Mouse (Mus musculus): ENCODE measurements around the gene Tmem14c. TPM values are rescaled to one million over a fixed set of nuclear protein-coding genes. Genes with fewer than 3 reads are reported as not detected.
A peak's percentile ranks its signal among the peaks of the same experiment; 100 is the strongest.

Gene Tmem14c
- polyA plus RNA-seq, 1 experiment from 2014 or later: 224 TPM

DNA sequence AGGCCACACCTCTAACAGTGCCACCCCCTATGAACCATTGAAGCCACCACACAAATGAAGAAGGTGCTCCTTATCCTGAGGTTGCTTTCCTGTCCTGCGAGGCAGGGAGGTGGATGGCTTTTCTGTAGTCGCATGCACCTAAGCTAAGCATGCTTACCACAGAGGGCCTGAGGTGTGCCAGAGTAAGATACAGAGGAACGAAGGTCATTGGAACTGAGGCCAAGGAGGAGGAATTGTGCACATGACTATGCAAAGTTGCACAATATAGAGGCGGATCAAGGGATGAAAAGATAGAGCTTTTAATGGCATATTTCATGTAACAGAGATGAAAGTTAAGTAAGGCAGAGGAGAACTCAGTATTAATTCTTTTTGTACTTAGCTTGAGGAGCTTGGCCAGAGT is 9.8 kb upstream of the Tmem14c start:
- no peak for ATAC-seq (ENCODE audit: low FRiP score, low TSS enrichment)
- no peak overlapping the region for H3K27ac ChIP-seq (ENCODE audit: low read length)
- H3K9me3 ChIP-seq (ENCODE audit: low read length): no peaks in the 10 kb centered on the region
- H3K4me2 ChIP-seq (replicated peaks; ENCODE audit: low read depth, low read length): no peak overlapping the region
- WGBS: 93% methylated on average over 4 of the region's 4 CpGs
- no peak overlapping the region for H3K9ac ChIP-seq (replicated peaks; ENCODE audit: low read length)
- no peaks in the 10 kb centered on the region for H3K27me3 ChIP-seq (ENCODE audit: insufficient read depth, low read length)
- no peak overlapping the region for H3K4me3 ChIP-seq (ENCODE audit: low read length)
- peaks cover 7% of the 10 kb centered on the region; the same call in 1 of the 2 replicates for H3K4me1 ChIP-seq (ENCODE audit: insufficient read depth, low read length)
- peaks cover 50% of the 10 kb centered on the region for H3K36me3 ChIP-seq (ENCODE audit: insufficient read depth, low read length)

DNA sequence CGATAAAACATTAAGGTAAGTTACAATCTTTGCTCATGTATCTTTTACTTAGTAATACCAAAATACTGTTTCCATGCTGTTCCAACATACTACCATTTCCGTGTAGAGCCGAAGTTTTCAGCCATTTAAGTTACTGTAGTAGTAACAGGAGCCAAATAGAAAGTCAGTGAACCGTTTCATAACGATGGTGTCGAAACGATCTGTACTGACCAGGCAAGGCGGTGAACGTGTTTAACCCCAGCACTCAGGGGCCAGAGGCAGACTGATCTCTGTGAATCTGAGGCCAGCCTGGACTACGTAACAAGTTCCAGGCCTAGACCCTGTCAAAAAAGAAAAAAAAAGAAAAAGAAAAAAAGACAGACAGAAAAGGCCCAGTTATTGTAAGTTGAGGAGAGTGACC is 7.8 kb upstream of the Tmem14c start:
- H3K36me3 ChIP-seq (ENCODE audit: insufficient read depth, low read length): peaks cover 69% of the 10 kb centered on the region
- H3K27me3 ChIP-seq (ENCODE audit: insufficient read depth, low read length): no peaks in the 10 kb centered on the region
- no peaks in the 10 kb centered on the region for H3K9me3 ChIP-seq (ENCODE audit: low read length)
- H3K4me1 ChIP-seq (ENCODE audit: insufficient read depth, low read length): no peaks in the 10 kb centered on the region
- WGBS: 79% methylated on average over 10 of the region's 10 CpGs
- no peak for ATAC-seq (ENCODE audit: low FRiP score, low TSS enrichment)
- no peak overlapping the region for H3K4me3 ChIP-seq (ENCODE audit: low read length)
- no peak overlapping the region for H3K4me2 ChIP-seq (replicated peaks; ENCODE audit: low read depth, low read length)
- H3K27ac ChIP-seq (ENCODE audit: low read length): no peak overlapping the region
- no peak overlapping the region for H3K9ac ChIP-seq (replicated peaks; ENCODE audit: low read length)

DNA sequence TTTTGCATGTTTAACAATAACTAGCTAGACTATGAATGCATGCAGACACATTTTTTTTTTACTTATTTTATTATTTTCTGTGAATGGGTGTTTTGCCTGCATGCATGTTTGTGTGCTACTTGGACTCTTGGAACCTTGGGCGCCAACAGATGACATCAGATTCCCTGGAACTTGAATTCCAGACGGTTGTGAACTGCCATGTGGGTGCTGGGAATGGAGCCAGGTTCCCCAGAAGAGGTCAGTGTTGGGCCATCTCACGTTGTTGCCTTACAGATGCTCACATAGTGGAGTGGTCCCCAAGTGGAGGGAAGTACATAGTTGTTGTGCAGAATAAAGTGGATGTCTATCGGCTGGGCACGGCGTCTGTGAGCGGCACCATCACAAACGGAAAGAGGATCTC is 7.1 kb upstream of the Tmem14c start:
- H3K27me3 ChIP-seq (ENCODE audit: insufficient read depth, low read length): no peaks in the 10 kb centered on the region
- 82% methylated on average over 8 of the region's 8 CpGs for WGBS

DNA sequence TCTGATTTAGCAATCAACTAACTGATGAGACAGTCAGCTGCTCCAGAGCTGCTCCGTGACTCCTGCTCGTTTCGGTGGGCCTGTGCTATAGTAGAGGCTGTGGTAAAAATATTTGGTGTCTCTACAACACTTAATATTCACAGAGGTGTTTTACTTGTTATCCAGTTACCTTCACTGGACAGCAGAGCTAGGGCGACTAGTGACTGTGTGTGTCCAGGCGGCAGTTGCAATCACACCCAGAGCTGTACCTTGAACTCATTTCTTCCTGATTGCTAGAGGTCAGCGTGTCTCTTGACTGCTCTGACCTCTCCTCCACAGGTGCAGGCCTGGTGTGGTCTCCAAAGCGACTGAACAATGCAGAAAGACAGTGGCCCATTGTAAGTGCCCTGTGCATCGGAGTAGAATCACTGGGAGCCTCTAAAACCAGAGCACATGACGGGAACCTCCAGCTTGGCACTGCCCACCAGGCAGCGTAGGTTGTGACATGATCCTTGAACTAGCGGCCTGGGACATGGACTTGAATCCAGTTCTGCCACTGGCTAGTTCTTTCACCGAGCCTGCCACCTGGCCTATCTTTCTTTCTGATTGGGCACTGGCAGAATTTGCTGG is 809 bp downstream of the Tmem14c start:
- Histone ChIP-seq H3K27me3 (ENCODE audit: insufficient read depth, low read length) (no peaks in the 10 kb centered on the region), H3K4me2 (replicated peaks; ENCODE audit: low read depth, low read length) (peak overlapping the region; percentile 79), H3K27ac (ENCODE audit: low read length) (peak overlapping the region; percentile 95), H3K9ac (replicated peaks; ENCODE audit: low read length) (peak overlapping the region; percentile 85), H3K4me1 (ENCODE audit: insufficient read depth, low read length) (peaks cover 14% of the 10 kb centered on the region), H3K4me3 (ENCODE audit: low read length) (peak overlapping the region; percentile 81), H3K9me3 (ENCODE audit: low read length) (no peaks in the 10 kb centered on the region), H3K36me3 (ENCODE audit: insufficient read depth, low read length) (peaks cover 40% of the 10 kb centered on the region)
- ATAC-seq (ENCODE audit: low FRiP score, low TSS enrichment): 0 out of 2 replicates have a peak, but pooled peaks have one; percentile 7
- 37% methylated on average over 12 of the region's 12 CpGs for WGBS

More for the DNA sequence above, 7.1 kb upstream of the Tmem14c start:
- Histone ChIP-seq H3K4me1 (ENCODE audit: insufficient read depth, low read length) (no peaks in the 10 kb centered on the region), H3K9ac (replicated peaks; ENCODE audit: low read length) (no peak overlapping the region), H3K4me2 (replicated peaks; ENCODE audit: low read depth, low read length) (no peak overlapping the region), H3K36me3 (ENCODE audit: insufficient read depth, low read length) (peaks cover 69% of the 10 kb centered on the region), H3K9me3 (ENCODE audit: low read length) (no peaks in the 10 kb centered on the region), H3K4me3 (ENCODE audit: low read length) (no peak overlapping the region), H3K27ac (ENCODE audit: low read length) (no peak overlapping the region)
- no peak for ATAC-seq (ENCODE audit: low FRiP score, low TSS enrichment)

DNA sequence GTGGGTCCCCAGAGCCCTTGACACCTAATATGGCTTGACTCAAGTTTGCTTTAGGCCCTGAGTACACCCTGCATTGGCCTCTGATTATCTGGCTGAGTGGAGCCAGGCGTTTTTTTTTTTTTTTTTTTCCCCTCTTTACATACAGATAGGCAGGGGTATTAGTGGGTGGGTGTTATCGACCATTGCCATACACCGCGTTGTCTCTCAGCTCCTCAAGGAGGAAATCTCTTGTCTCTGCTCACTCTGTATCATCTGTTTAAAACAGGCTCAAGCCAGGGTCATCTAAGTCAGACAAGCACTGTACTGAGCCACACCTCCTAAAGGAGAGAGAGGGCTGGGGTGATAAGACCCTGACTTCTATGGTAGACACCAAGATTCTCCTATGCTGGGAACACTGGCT is 1.7 kb downstream of the Tmem14c start:
- H3K36me3 ChIP-seq (ENCODE audit: insufficient read depth, low read length): peaks cover 35% of the 10 kb centered on the region
- H3K9me3 ChIP-seq (ENCODE audit: low read length): no peaks in the 10 kb centered on the region
- no peaks in the 10 kb centered on the region for H3K27me3 ChIP-seq (ENCODE audit: insufficient read depth, low read length)
- peak overlapping the region; percentile 6; the same call in 1 of the 2 replicates for H3K9ac ChIP-seq (replicated peaks; ENCODE audit: low read length)
- H3K4me3 ChIP-seq (ENCODE audit: low read length): no peak overlapping the region
- ATAC-seq (ENCODE audit: low FRiP score, low TSS enrichment): no peak
- peaks cover 14% of the 10 kb centered on the region for H3K4me1 ChIP-seq (ENCODE audit: insufficient read depth, low read length)
- no peak overlapping the region for H3K4me2 ChIP-seq (replicated peaks; ENCODE audit: low read depth, low read length)
- 76% methylated on average over 4 of the region's 4 CpGs for WGBS
- no peak overlapping the region for H3K27ac ChIP-seq (ENCODE audit: low read length)

DNA sequence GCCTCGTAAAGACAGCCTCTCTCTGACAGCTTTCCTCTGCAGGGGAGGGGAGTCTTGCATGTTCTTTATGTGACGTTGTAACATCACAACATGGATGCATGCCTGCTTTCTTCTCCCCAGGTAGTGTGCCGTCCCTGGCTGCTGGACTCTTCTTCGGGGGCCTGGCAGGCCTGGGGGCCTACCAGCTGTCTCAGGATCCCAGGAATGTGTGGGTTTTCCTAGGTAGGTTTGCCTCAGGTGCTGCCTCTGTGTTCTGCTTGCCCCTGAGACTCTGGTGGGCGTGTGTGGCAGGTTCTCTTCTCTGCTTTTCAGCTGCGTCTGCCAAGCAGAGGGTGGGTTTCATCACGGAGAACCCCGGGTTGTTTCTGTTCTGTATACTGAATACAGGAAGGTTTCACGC is 2.1 kb downstream of the Tmem14c start:
- Histone ChIP-seq H3K9me3 (ENCODE audit: low read length) (no peaks in the 10 kb centered on the region), H3K4me3 (ENCODE audit: low read length) (no peak overlapping the region), H3K27ac (ENCODE audit: low read length) (no peak overlapping the region), H3K27me3 (ENCODE audit: insufficient read depth, low read length) (no peaks in the 10 kb centered on the region), H3K36me3 (ENCODE audit: insufficient read depth, low read length) (peaks cover 30% of the 10 kb centered on the region), H3K9ac (replicated peaks; ENCODE audit: low read length) (peak overlapping the region; percentile 2; the same call in 1 of the 2 replicates), H3K4me2 (replicated peaks; ENCODE audit: low read depth, low read length) (no peak overlapping the region), H3K4me1 (ENCODE audit: insufficient read depth, low read length) (peaks cover 14% of the 10 kb centered on the region)
- WGBS: 93% methylated on average over 9 of the region's 9 CpGs
- ATAC-seq (ENCODE audit: low FRiP score, low TSS enrichment): no peak

DNA sequence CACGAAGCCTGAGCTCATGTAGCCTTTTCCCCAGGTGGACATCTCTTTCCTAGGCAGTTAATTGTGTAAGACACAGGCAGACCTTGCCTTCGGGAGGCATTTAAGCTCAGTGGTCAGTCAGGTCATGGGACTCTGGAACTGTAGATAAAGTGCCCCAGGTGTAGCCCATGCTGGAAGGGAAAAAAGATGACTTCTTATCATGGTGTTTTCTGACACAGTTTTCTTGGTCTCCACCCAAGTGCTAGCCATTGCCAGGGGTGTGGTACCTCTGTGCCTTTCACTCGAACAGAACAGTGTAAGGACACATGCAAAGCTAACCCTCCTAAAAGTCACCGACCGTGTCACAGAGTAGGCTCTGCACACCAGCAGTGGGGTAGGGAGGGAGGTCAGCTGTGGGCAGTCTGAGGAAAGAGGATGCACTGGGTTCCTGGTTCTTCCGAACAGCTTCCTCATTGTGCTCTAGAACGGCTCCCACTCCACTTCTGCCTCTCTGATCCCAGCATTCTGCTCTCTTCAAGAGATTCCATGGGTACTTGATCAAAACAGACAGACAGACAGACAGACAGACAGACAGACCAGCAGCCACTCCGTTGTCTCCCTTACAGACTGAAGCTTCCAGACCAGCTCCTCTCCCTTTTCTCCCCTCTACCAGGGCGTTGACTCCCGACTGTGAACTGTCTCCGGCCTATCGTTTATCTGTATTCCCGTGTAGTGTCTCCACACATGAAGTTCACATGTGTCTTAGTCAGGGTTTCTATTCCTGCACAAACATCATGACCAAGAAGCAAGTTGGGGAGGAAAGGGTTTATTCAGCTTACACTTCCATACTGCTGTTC is 2.9 kb downstream of the Tmem14c start:
- Histone ChIP-seq H3K9ac (replicated peaks; ENCODE audit: low read length) (no peak overlapping the region), H3K36me3 (ENCODE audit: insufficient read depth, low read length) (peaks cover 36% of the 10 kb centered on the region), H3K4me1 (ENCODE audit: insufficient read depth, low read length) (peaks cover 14% of the 10 kb centered on the region), H3K27ac (ENCODE audit: low read length) (no peak overlapping the region), H3K27me3 (ENCODE audit: insufficient read depth, low read length) (no peaks in the 10 kb centered on the region), H3K4me2 (replicated peaks; ENCODE audit: low read depth, low read length) (no peak overlapping the region), H3K9me3 (ENCODE audit: low read length) (no peaks in the 10 kb centered on the region), H3K4me3 (ENCODE audit: low read length) (no peak overlapping the region)
- WGBS: 93% methylated on average over 13 of the region's 13 CpGs
- no peak for ATAC-seq (ENCODE audit: low FRiP score, low TSS enrichment)

DNA sequence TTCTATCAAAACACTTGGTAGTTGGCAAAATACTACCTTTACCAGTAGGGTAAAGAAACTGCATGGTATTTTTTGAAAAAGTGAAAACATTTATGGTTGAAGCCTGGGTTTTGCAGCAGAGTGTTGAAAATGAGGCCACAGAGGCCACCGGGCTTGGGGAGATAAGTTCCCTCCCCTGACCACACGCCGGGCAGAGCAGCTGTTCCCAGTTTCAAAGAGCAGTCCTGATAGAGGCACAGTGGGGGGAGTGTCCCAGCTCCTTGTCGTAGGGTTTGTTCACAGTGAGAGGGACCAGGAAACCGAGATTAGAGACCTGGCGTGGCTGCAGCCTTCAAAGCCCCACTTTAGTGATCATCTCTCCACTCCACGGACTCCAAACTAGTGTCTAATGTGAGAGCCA is 4.4 kb downstream of the Tmem14c start:
- no peaks in the 10 kb centered on the region for H3K9me3 ChIP-seq (ENCODE audit: low read length)
- H3K4me2 ChIP-seq (replicated peaks; ENCODE audit: low read depth, low read length): no peak overlapping the region
- no peak for ATAC-seq (ENCODE audit: low FRiP score, low TSS enrichment)
- peaks cover 13% of the 10 kb centered on the region for H3K4me1 ChIP-seq (ENCODE audit: insufficient read depth, low read length)
- no peak overlapping the region for H3K27ac ChIP-seq (ENCODE audit: low read length)
- H3K27me3 ChIP-seq (ENCODE audit: insufficient read depth, low read length): no peaks in the 10 kb centered on the region
- H3K36me3 ChIP-seq (ENCODE audit: insufficient read depth, low read length): peaks cover 36% of the 10 kb centered on the region
- H3K9ac ChIP-seq (replicated peaks; ENCODE audit: low read length): no peak overlapping the region
- 75% methylated on average over 7 of the region's 7 CpGs for WGBS
- no peak overlapping the region for H3K4me3 ChIP-seq (ENCODE audit: low read length)

DNA sequence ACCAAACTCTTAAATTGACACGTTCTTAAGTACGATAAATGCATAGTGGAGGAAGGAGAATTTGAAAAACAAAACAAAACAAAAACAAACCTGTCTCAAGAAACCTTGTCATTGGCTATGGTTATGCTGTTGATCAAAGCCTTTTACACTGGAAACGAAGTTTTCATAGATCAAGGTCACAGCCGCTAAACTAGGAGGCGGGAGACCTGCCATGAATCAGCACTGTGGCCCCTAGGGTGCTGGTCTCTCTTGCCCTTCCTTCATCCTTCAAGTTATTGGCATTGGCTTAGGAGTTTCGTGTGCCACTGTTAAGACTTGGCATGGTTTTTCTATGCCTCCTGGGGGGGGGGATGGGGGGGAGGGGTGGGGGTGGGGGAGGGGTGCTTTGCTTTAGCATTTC is 5.5 kb downstream of the Tmem14c start:
- no peaks in the 10 kb centered on the region for H3K9me3 ChIP-seq (ENCODE audit: low read length)
- peaks cover 11% of the 10 kb centered on the region for H3K4me1 ChIP-seq (ENCODE audit: insufficient read depth, low read length)
- WGBS: 87% methylated on average over 6 of the region's 6 CpGs
- ATAC-seq (ENCODE audit: low FRiP score, low TSS enrichment): no peak
- H3K27me3 ChIP-seq (ENCODE audit: insufficient read depth, low read length): no peaks in the 10 kb centered on the region
- no peak overlapping the region for H3K4me3 ChIP-seq (ENCODE audit: low read length)
- no peak overlapping the region for H3K9ac ChIP-seq (replicated peaks; ENCODE audit: low read length)
- H3K27ac ChIP-seq (ENCODE audit: low read length): no peak overlapping the region
- H3K4me2 ChIP-seq (replicated peaks; ENCODE audit: low read depth, low read length): no peak overlapping the region
- peaks cover 36% of the 10 kb centered on the region for H3K36me3 ChIP-seq (ENCODE audit: insufficient read depth, low read length)

DNA sequence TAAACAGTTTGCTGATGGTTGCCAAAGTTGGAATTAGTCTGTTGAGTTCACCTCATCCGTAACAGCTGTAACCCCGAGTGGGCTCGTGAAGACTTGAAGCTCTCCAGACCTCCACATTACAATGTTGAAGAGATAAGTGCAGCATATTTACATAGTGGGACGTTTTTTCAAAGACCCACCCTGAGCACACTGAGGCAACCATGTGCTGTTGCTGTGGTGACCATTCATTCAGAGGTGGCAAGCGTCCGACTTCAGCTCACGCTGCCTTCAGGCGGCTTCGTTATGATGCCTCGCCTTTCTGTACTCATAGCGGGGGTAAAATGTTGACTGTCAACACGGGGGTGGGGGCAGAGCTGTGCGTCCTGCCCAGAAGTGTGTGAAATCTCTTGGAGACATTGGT is 6.0 kb downstream of the Tmem14c start:
- Histone ChIP-seq H3K36me3 (ENCODE audit: insufficient read depth, low read length) (peaks cover 36% of the 10 kb centered on the region), H3K27ac (ENCODE audit: low read length) (no peak overlapping the region), H3K9me3 (ENCODE audit: low read length) (peaks cover 2% of the 10 kb centered on the region; the same call in 1 of the 2 replicates), H3K4me1 (ENCODE audit: insufficient read depth, low read length) (peaks cover 7% of the 10 kb centered on the region), H3K27me3 (ENCODE audit: insufficient read depth, low read length) (no peaks in the 10 kb centered on the region), H3K4me3 (ENCODE audit: low read length) (no peak overlapping the region), H3K4me2 (replicated peaks; ENCODE audit: low read depth, low read length) (no peak overlapping the region), H3K9ac (replicated peaks; ENCODE audit: low read length) (no peak overlapping the region)
- 90% methylated on average over 13 of the region's 13 CpGs for WGBS
- no peak for ATAC-seq (ENCODE audit: low FRiP score, low TSS enrichment)
